Mouse (Mus musculus) kidney, adult 2 months (tissue): Measurements from ENCODE around the gene Gls.

Experiments
- CTCF ChIP-seq: fragments of 200-500 bp; conservative IDR thresholded peaks from 2 replicates; pipeline ENCODE4 v1.5.1; 2011; ENCODE audit warnings: low read depth, mild to moderate bottlenecking, control low read depth, low read length, moderate library complexity, mixed read lengths; ENCODE audit not compliant: insufficient read depth, insufficient read length
- POLR2A ChIP-seq: fragments of 200-500 bp; IDR thresholded peaks from one replicate; pipeline ENCODE4 v1.6.1; 2011; ENCODE audit warnings: low read depth, low read length, control low read depth

DNA sequence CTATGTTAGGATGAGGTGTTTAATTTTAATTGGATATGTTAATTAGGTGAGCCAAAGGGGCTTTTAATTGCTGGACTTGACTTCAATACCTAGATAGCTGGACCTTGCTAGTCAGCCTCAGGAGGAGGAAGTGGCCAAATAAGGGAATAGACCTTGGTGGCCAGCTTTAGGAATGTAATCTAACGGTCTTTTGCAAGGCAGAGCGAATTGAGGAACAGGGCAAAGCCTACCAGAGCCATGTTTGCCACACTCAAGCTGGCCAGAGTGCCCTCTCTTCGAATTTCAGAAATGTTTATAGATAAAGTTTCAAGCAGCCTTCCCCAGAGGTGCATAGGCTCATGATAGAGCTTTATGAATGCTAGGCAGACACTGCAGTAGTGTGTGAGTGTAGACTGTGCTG lies 91.5 kb downstream of the Gls start:
- no peak for TF ChIP-seq CTCF
- no peak for TF ChIP-seq POLR2A
